Mouse (Mus musculus): ENCODE results near the gene Sgpl1.

Sgpl1 gene

DNA sequence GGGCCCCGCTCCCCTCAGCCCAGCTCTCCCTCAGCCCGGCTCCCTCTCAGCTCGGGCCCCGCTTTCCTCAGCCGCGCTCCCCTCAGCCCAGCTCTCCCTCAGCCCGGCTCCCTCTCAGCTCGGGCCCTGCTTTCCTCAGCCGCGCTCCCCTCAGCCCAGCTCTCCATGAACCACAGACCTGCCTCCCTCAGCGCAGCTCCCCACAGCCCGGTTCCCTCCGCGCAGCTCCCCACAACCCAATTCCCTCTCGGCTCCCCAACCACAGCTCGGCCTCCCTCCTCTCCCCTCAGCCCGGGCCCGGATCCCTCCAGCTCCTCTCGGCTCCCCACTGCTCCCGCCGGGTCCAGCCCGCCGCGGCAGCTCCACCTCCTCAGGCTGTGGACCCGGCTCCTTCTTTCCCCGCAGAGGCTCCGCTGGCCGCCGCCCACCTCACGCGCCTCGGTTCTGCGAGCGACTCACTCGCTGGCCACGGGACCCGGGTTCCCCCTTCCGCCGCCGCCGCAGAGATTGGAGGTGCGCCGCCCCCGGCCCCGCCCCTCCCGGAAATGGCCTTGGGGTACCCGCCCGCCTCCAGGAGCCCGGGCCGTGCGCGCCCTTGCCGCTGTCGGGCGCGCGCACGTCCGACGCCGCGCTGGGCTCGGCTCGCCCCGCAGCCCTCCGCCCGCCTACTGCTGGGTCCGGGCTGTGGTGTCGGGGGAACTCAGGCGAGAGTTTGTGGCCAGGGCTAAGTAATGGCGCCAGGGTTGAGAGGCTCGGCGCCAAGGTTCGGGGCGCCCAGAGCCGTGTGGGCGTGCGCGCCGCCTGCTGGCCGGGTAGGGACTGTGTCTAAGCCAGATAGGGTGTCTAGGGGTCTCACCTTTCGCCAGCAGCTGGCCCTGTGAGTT, at the start of gene Sgpl1:
Gene Sgpl1, minus strand, starts transcription at position 547 of the 884 bp plus-strand sequence.
- peak; percentile 92 to 97 for DNase-seq

DNA sequence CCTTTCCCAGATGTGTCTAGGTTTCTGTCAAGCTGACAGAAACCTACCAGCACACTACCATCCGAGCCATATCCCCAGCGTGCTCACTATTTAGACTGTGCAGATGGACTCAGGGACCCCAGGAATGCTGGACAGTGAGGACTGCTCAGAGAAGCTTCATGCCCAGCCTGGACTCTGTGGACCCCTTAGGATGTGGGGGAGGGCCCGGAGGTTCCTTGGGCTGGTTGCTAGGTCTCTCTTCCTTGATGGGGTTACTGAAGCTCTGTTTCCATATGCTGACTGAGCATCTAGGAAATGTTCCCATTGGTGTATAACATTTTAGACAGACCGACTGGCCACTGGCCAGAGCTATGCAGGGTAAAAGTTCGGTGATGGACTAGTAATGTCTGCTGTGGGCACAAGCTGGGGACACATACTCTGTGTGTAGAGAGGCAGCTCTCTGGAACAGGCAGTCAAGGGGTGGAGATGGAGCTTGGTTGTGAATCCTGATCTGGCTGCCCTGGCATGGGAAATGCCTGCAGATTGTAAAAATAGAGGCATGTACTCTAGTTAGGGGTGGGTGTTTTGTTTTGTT, 48.3 kb upstream of the Sgpl1 start:
- no peak for DNase-seq

DNA sequence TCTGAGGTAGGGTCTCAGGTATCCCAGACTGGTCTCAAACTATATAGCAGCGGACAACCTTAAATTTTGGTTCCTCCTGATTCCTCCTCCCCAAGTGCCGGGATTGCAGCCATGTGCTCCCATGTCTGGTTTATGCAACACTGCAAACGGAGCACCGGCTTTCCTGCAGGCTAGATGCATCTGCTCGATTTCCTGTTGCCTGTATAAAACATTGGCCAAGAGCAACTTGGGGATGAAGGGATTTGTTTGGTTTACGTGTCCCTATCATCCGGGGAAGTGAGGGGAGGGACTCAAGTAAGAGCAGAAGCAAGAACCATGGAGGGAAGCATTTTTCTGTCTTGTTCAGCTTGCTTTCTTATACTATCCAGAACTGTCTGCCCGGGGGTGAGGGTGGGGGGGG, 47.7 kb upstream of the Sgpl1 start:
- DNase-seq = no peak

DNA sequence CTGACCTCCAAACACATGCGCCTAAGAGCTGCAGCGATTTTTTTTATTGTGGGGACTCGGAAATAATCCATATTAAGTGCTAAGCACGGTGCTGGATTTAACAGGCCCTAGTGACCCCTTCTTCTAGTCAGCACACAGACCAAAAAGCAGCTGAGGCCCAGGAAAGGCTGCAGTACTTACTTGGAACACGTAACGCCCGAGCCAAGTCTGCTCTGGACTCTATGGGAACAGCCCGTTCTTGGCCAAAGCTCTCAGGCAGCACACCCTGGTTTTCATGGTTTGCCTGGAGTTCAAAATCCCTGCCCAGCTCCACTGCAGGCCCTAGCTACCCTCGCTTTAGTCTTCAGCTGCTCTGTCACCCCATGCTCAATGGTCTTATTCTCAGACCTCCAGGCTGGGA, 47.1 kb upstream of the Sgpl1 start:
- no peak for DNase-seq

DNA sequence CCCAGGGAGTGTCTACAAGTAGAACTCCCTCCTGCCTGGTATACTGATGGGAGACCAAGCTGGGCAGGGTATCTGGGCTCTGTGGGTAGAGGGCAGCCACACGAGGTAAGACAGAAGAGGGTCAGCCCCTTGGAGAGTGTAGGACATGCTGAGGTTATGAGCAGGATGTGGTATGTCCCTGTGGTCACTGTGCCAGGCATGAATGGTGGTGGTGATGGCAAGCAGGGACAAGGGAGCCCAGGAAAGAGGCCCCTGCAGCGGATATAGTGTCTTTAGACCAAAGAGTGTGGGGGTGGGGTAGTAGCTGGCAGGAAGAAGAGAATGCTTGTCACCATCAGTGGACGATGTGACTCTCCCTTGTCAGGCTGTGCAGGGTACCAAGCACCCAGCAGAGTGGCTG, 40.5 kb upstream of the Sgpl1 start:
- DNase-seq = no peak

DNA sequence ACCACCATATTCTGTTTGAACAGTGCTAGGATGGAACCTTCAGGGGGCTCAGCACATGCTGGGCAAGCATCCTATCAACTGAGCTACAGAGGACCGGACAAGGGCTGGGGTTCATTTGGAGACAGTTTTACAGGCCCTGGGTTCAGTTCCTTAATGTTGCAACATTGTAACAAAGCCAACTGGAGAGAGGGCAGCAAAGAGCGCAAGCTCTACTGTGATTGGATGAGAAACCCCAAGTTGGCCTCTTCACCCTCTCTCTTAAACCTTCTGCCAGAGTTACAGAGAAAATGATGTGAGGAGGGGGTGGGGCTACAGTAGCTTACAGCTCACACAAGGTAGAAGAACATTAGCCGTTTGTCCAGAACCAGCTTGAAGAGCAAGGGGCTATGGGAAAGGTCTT, 39.5 kb upstream of the Sgpl1 start:
- DNase-seq = no peak

DNA sequence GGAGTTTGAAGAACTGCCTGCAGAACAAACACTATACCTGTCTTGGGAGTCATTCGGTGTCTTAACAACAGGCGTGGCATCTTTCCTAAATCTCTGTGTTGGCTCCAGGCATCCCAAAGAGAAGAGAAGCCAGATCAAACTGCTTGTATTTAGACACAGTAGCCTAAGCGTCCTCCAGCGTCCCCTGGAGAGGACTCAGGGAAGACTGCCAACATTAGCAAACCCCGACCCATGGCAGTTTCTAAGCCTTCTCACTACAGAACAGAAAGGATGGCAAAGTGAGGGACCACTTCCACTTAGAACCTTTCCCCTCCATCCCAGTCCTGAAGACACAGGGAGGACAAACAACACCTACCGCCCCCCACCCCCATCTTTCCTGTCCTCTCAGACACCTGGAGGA, 32.4 kb upstream of the Sgpl1 start:
- no peak for DNase-seq

DNA sequence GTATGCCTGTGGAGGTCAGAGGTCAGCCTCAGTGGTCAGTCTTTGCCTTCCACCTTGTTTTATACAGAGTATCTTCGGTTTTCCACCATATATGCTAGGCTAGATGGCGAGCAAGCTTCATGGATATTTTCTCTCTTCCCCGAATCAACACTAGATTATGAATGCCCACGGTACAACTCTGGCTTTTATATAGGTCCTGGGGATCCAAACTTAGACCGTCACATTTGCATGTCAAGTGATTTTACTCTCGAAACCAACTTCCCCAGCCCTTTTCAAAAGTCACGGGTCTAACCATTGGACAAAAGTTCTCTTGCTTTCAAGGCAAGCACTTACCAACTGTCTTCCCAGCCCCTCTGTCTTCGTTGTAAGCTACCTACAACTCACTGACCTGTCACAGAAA, 31.2 kb upstream of the Sgpl1 start:
- no peak for DNase-seq

DNA sequence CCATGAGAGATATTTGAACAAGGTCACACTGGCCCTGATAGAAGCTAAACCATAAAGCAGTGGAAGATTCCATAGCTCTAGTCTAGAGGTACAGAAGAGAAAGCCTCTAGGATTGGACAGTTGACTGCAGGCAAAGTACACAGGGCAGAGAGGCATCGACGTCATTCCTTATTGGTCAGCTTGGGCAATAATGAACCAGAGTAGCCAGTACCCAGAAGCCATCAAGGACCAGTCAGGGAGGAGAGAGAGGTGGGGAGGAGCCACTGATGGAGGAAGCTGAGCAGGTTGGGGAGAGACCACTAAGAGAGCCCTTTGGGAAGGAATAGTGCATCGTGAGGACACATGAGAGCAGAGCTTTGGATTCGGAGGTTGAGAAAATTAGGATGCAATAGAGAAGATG, 30.2 kb upstream of the Sgpl1 start:
- peak; percentile 54 to 55 for DNase-seq

DNA sequence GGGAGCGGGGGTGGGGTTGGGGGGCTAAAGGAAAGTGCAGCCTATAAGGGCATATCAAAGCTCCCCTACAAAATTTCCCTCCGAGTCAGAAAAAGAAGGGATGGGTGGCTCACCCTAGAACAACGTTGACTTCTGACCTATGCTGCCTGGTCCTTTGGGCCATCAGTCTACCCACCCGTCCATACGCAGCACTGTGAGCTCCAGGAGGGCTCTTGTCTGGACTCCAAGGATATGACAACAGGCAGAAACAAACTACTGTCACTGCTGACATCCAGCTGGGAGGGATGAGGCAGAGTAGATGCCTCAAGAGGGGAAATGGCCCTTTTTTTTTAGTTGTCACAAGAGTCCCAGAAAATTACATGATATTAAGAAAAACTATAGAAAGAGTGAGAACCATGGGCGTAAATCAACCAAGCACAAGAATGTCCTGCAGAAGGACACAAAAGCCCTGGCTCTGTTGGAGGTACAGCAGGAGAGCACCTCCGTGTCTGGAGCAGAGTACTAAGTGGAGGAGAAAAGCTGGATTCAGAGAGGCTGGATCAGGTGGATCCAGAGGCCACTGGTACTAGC, 28.8 kb upstream of the Sgpl1 start:
- peak; percentile 55 to 56 for DNase-seq

DNA sequence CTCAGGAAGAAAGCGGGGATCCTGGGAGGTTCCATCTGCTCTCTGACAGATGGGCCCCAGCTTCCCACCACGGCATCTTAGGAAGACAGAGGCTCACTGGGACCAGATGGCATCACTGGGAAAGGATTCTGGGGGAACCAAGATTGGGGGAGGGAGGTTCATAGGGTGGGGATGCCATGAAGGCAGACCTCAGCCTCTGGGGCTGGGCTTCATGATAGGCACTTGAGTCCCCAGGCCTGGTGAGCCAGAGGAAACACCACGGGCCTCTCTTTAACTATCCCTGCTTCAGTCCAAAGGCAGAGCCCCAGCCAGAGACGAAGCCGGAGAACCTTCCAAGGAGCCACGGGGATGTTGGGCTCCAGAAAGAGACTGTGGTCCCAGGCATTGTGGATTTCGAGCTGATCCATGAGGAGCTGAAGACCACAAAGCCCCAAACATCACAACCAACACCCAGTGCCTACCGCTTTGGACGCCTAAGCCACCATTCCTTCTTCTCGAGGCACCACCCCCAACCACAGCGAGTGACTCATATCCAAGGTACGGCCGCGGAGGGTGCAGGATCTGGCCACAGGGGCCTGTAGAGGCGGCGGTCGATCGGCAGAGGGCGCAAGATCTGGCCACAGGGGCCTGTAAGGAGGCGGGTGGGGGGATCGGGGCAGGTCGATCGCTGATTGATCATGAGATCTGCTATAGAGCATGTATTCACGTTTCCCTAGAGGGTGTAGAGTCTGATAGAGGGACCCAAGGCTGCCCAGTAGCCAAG, 28.1 kb upstream of the Sgpl1 start:
- peak; percentile 92 to 95 for DNase-seq

DNA sequence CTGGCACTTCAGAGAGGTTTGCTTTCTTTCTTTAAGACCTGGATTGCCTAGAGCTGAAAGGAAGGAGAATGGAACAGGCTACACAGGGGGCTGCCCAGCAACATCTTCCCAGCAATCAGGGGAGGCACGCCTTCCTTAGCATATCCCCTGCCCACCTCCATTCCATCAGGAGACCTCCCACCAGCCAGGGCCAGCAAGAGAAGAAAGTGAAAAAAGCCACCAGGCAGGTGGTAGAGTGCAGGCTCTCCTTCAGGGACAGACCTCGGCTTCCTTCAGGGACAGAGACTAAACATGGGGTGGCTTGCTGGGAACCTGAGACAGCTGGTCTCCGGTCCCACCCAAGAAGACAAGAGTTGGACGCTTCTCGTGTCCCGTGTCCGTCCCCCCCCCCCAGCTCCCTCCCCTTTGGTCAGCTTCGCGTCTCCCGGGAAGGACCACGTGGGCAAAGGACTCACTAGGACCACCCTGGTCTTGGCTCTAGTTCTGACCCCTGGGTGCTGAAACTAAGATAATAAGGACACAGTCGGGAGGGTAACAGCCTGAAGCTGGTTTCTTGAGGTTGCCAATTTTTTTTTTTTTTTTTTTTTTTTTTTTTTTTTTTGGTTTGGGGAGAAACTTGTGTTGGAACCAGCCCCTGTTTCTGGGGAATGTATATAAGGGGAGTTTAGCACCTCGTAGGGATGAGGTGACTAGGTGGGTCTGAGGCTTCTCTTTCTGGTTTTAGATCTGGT, 27.4 kb upstream of the Sgpl1 start:
- DNase-seq = peak; percentile 56 to 66

DNA sequence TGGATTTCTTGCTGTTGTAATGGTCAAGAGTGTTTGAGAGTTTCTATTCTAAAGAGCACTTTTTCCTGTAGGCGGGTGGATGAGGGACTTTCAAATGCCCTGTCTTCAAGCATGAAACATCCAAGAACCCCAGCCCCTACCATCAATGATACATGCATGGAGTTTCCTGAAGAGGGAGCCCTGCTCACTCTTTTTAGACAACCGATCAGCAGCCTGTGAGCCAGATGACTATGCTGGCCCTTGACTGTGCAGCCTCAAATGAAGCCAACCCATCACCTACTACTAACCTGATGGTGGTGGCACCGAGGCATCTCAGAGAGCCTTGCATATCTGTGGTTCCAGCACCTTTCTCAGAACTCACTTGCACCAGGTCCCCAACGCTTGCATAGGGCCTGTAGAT, 25.0 kb upstream of the Sgpl1 start:
- DNase-seq = peak; percentile 31 to 45

DNA sequence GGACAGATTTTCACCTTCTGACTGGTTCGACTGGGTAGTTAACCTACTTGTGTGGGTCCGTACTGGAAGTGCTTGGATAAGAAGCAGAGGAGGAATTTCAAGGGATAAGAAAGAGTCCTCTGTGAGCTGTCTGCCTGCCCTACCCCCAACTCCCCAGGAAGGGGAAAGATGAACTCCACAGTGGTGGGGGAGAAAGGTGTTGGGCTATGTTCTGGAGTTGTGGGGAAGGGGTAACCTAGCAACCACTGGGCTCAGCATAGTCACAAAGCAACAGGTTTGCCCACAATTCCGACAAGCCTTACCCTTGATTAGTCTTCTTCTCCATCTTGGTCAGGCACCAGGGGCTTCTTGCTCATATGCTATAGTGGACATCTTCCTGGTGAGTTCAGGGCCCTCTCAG, 24.2 kb upstream of the Sgpl1 start, which contains the start of gene Tbata:
Gene Tbata, plus strand, starts transcription at position 301 of the 400 bp plus-strand sequence.
- DNase-seq = no peak

DNA sequence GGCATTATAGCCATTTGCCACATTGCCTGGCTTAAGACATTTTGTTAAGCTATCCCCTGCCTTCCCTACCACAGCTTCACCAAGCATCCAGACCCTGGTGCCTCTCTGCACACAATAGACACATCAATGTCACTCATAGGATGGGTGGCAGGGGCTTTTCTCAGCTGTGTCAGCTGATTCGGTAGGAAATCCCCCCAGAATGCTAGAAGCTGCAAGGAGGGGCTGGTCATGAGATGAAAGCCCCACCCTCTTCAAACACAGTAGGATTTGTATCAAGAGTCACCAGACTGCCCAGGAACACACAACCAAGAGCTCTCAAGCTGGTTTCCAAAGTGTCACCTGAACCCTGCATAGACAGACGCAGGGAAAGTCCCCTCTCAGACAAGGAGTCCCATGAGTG, 20.9 kb upstream of the Sgpl1 start:
- no peak for DNase-seq

DNA sequence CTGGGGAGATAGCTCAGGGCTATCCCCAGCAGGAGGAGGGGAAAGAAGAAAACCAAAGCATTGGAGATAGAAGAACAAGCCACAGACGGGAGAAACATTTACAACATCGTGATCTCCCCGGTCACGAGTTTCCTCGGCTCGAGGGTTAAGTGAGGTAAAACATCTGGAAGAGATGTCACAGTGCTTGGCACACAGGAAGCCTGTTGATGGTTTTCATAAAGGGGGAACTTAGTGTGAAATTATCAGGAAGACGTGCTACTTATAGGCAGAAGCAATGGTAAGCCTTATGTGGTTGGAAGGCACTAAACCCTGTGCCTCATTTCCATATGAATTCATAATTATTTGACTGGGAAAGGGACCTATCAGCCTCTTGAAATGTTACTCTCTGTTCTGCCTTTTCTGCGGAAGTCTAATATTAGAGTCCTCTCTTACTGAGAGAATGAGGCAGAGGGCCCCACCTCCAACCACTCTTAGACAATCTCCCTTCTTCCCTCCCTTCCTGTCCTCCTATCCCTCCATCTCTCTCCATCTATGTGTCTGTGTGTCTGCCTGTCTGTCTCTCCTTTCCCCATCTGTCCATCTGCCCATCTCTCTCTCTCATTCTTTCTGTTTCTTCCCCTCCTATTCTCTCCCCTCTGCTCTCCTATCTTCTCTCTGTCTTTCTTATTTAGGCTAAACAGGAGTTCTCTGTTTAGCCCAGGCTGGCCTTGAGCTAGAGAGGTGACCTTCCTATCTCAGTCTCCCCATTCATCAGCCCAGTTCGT, 20.0 kb upstream of the Sgpl1 start:
- DNase-seq = no peak

DNA sequence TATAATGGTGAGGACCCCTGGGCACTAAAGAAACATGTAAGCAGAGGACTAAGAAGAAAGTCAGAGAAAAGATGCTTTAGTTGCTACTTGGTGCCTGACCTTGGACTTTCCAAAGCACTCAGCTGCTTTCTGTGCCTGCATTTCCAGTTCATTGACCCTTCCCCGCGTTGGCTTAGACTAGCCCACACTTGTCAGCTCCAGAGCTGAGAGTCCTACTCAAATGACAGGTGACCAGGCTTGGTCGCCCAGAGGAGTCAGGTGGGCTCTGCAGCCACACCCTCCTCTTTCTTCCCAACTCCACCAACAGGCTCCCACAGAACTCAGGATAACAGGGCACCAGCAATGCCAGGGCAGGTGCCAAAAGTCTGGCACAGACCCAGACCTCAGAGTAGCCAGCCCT, 14.9 kb upstream of the Sgpl1 start:
- no peak for DNase-seq

DNA sequence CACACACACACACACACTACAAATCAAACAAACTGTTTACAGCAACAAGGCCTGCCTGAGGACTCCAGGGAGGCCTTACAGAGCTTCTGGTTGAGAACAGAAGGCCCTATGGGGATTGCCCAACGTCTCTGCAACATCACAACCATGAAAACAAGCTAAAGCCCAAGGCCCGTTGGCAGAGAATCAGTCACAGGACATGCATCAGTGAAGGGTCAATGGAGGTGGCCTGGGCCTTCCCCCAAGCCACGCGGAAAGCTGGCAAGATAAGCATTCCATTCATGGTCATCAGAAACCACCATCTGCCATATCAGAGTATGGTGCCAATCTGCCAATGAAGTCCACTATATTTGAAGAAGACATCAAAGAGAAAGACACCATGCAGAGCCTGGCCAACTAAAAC, 13.2 kb upstream of the Sgpl1 start:
- DNase-seq = peak; percentile 25 to 43

DNA sequence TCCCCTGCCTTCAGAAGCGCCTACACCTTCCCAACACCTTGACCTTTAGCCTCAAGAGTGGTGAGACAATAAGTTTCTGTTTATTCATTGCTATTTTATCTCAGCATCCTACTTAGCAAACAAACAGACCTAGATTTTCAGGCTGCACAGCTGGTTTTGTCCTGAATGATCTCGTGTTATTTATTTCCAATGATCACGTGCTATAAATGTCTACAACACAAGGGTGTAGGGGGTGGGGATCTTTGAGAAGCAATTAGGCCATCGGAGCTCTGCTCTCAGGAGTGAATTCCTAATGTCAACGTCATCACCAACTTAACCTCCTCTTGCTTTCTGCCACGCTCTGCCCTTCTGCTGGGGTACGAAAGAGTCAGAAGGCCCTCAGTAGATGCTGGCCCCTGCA, 12.6 kb upstream of the Sgpl1 start:
- DNase-seq = no peak

DNA sequence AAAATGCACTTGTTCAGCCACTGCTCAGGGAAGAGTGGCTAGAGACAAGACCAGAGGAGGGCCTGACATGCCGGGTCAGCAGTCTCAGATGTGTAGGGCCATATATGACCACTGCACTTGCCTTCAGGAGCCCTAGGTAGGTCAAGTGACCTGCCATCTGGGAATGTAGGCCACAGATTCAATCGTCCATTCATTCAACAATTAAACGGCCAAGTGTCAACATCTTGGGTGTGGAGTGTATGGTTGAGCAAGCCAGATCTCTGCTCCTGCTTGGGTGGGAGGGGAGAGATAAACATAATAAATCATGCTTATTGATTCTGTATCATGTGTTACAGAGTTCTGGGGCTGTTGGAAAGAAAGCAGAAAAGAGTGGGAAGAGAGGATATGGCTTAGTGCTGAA, 11.1 kb upstream of the Sgpl1 start:
- no peak for DNase-seq

DNA sequence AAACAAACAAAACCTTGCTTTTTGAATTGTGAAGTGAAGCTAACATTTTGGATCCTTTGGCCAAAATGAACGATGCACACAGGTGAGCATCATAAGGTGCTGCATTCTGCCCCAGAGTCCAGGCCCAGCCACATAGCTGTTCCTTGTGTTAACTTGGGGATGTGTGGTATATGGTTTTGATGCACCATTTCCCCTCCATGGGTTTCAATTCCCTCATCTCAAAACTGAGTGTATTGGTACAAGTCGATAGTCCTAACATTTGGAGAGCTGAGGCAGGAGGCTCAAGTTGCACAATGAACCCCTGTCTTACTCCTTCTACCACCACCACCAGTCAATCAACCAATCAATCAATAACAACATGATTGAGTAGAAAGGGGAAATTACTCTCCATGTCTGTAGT, 8.9 kb upstream of the Sgpl1 start:
- DNase-seq = no peak

DNA sequence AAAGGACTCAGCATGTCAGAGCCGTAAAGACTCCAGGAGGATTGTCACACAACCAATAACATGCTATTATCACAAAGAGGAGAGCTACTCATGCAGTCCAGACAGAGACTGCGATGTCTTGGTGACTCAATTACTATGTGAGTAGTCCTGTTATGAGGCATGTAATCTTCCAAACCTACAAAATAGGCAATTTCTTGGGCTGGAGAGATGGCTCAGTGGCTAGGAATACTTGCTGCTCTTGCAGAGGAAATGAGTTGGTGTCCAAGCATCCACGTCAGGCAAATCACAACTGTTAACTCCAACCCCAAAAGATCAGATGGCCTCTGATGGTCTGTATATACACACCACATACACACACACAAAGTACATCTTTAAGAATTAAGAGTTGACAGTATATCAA, 8.1 kb upstream of the Sgpl1 start:
- DNase-seq = no peak
